Mouse (Mus musculus) stomach, postnatal 0 days (tissue): ENCODE results near the gene Dync1li1.

ENCODE experiments used
- CTCF ChIP-seq: IDR thresholded peaks from 2 replicates; pipeline ENCODE4 v1.5.1; 2016; ENCODE audit warnings: antibody characterized with exemption, low read depth, mild to moderate bottlenecking, moderate library complexity
- EP300 ChIP-seq: optimal IDR thresholded peaks from 2 replicates; pipeline ENCODE3; 2016; ENCODE audit warnings: antibody characterized with exemption

GRCm38 (mm10) chr9:114673626-114674025, 15.0 kb upstream of the Dync1li1 start:
- no peak for TF ChIP-seq CTCF
- TF ChIP-seq EP300: no peak
